Mouse (Mus musculus): Measurements from ENCODE around the gene Ly6g6e. TPM values are rescaled to one million over a fixed set of nuclear protein-coding genes. Genes with fewer than 3 reads are reported as not detected.

Gene Ly6g6e
- total RNA-seq, 2 experiments from 2014 or later: 2.3 to 6.2 TPM

- no peak for DNase-seq (ENCODE audit: low spot score in 2 of 2)
Measured at GRCm38 (mm10) chr17:35048932-35049440, 27.7 kb upstream of the Ly6g6e start.

- no peak for DNase-seq (ENCODE audit: low spot score in 2 of 2)
Measured at GRCm38 (mm10) chr17:35049561-35050016, 27.1 kb upstream of the Ly6g6e start, which contains the start of gene Clic1. Gene Clic1 (plus strand): TSS chr17:35049966.

GRCm38 (mm10) chr17:35050126-35050750, 26.5 kb upstream of the Ly6g6e start:
- DNase-seq (ENCODE audit: low spot score in 2 of 2): no peak

- DNase-seq (ENCODE audit: low spot score in 2 of 2): no peak
Measured at GRCm38 (mm10) chr17:35051156-35052086, 25.3 kb upstream of the Ly6g6e start.

- no peak for DNase-seq (ENCODE audit: low spot score in 2 of 2)
Measured at GRCm38 (mm10) chr17:35052271-35052798, 24.4 kb upstream of the Ly6g6e start.

GRCm38 (mm10) chr17:35055691-35056495, 20.8 kb upstream of the Ly6g6e start:
- DNase-seq (ENCODE audit: low spot score in 2 of 2): no peak

- DNase-seq (ENCODE audit: low spot score in 2 of 2): no peak
Measured at GRCm38 (mm10) chr17:35057090-35057489, 19.6 kb upstream of the Ly6g6e start.

GRCm38 (mm10) chr17:35058316-35058715, 18.4 kb upstream of the Ly6g6e start:
- DNase-seq (ENCODE audit: low spot score in 2 of 2): no peak

GRCm38 (mm10) chr17:35058911-35059892, 17.5 kb upstream of the Ly6g6e start, which contains the start of gene Ddah2:
Gene Ddah2 (plus strand): TSS chr17:35059035.
- DNase-seq (ENCODE audit: low spot score in 2 of 2): peak; percentile 59 to 60

- no peak for DNase-seq (ENCODE audit: low spot score in 2 of 2)
Measured at GRCm38 (mm10) chr17:35060071-35060470, 16.6 kb upstream of the Ly6g6e start.

- no peak for DNase-seq (ENCODE audit: low spot score in 2 of 2)
Measured at GRCm38 (mm10) chr17:35060737-35061297, 15.9 kb upstream of the Ly6g6e start.

GRCm38 (mm10) chr17:35061299-35061698, 15.4 kb upstream of the Ly6g6e start:
- no peak for DNase-seq (ENCODE audit: low spot score in 2 of 2)

GRCm38 (mm10) chr17:35063466-35063865, 13.2 kb upstream of the Ly6g6e start:
- no peak for DNase-seq (ENCODE audit: low spot score in 2 of 2)

GRCm38 (mm10) chr17:35064378-35064877, 12.3 kb upstream of the Ly6g6e start:
- DNase-seq (ENCODE audit: low spot score in 2 of 2): no peak

GRCm38 (mm10) chr17:35064951-35065947, 11.5 kb upstream of the Ly6g6e start, which contains the start of gene Ly6g6c:
Gene Ly6g6c (plus strand): TSS chr17:35065388.
- no peak for DNase-seq (ENCODE audit: low spot score in 2 of 2)

- no peak for DNase-seq (ENCODE audit: low spot score in 2 of 2)
Measured at GRCm38 (mm10) chr17:35066084-35066483, 10.6 kb upstream of the Ly6g6e start, which contains the start of gene Mpig6b. Gene Mpig6b (minus strand): TSS chr17:35066184.

- peak in 1 of 2 experiments; percentile 41 for DNase-seq (ENCODE audit: low spot score in 2 of 2)
Measured at GRCm38 (mm10) chr17:35068213-35068914, 8.3 kb upstream of the Ly6g6e start.
